Mouse (Mus musculus): ENCODE measurements at regions not wholly inside any gene's neighbourhood (a gene's known extent, or its start where the extent isn't known, plus 50 kb on each side); places are given as distances from the start of the nearest gene placed in this dataset.
A peak's percentile ranks its signal among the peaks of the same experiment; 100 is the strongest.

DNA sequence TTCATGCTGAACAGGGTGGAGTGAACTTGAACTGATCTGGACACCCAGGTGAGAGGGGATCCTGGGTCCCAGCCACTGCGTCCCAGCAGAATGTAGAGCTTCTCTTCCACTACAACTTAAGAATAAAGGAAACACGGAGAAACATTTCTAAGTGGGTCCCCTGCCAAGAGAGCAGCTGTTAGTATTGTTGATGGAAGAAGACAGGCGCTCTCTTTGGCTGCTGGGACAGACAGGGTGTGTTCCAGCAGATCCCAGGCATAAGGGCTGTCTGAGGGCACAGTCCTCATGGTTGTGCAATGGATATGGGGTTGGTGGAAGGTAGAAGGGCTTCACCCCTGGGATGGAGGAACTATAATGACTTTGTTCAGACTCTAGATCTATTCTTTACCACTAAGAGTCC, 65.5 kb upstream of the Gm11983 start:
- Histone ChIP-seq H3K4me3 (no peak overlapping the region), H3K27ac (no peak overlapping the region), H3K4me1 (replicated peaks) (peaks cover 23% of the 10 kb centered on the region), H3K27me3 (ENCODE audit: insufficient read depth, poor library complexity, severe bottlenecking) (peaks cover 6% of the 10 kb centered on the region; the same call in 1 of the 2 replicates), H3K9me3 (no peaks in the 10 kb centered on the region), H3K36me3 (no peaks in the 10 kb centered on the region)
- DNase-seq (ENCODE audit: low spot score) = no peak
- 81% methylated on average over 3 of the region's 3 CpGs for WGBS

DNA sequence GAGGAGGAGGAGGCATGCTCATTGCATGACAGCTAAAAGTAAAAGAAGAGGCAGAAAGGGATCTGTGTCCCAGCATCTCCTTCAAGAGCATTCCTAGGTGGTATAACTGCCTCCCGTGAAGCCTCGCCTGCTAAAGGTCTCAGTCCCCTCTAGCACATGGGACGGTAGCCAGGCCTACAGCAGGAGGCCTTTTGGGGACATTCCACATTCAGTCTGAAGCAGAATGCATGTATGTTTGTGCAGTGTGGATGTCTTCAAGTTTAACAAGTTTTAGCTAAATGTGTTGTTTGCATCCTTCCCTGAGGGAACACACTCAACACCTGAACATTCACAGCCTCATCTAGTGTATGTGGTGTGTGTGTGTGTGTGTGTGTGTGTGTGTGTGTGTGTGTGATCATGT, 64.8 kb upstream of the Gm11983 start:
- DNase-seq (ENCODE audit: low spot score) = no peak
- Histone ChIP-seq H3K36me3 (no peaks in the 10 kb centered on the region), H3K4me3 (no peak overlapping the region), H3K4me1 (replicated peaks) (peaks cover 23% of the 10 kb centered on the region), H3K27ac (no peak overlapping the region), H3K27me3 (ENCODE audit: insufficient read depth, poor library complexity, severe bottlenecking) (peaks cover 6% of the 10 kb centered on the region), H3K9me3 (no peaks in the 10 kb centered on the region)
- WGBS = 74% methylated on average over 3 of the region's 3 CpGs

DNA sequence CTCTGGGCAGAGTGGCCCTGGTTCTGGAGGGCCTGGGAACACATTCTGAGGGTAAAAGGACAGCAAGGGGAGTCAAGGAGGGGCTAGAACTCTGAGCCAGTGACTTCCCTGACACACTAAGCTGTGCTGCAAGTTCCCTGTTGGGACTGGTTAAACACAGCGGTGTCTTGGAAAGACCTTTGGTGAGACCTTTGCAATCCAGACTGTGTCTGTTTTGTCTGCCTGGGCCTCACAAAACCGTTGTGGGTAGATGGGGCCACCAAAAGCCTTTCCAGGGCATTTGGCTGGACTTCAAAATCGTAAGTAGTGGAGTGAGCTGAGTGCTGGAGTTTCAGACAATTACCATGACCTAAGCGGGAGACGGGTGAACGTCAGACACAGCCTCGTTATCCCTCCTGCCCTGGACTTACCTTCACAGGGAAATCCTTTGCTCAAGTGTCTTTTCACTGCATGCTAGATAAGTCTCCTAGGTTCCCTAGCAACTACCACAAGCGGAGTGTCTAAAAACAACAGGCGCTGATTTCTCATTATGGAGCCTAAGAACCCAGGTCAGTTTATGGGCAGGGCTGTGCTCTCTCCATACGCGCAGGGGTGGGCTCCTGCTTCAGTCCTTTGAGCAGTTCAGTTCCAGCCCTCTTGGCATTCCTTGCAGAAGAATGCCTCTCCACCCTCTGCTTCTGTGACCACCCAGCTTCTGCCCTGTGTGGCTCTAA, 63.5 kb upstream of the Gm11983 start:
- no peaks in the 10 kb centered on the region for H3K36me3 ChIP-seq
- peaks cover 23% of the 10 kb centered on the region for H3K4me1 ChIP-seq (replicated peaks)
- no peak overlapping the region for H3K4me3 ChIP-seq
- peak overlapping the region; percentile 66 for H3K27ac ChIP-seq
- H3K27me3 ChIP-seq (ENCODE audit: insufficient read depth, poor library complexity, severe bottlenecking) = peaks cover 6% of the 10 kb centered on the region
- DNase-seq (ENCODE audit: low spot score) = no peak
- H3K9me3 ChIP-seq = no peaks in the 10 kb centered on the region
- 51% methylated on average over 11 of the region's 11 CpGs for WGBS

DNA sequence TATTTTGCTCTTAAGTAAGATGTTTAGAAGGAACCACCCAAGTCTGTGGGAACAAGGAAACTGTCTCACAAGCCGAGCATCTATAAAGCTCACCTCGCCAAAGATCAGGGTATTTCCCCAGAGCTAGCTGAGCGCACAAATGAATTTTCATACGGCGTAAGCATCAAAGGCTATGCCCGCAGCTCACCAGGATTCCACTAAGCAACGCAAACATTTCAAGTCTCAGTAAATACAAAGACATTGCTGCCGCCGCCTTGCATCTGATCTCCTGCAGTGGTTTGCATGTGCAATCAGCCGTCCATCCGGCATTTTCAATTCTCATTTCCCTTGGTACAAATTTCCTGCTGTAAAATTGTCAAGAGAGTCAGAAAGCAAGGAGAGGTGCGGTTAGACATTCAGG, 62.9 kb upstream of the Gm11983 start:
- 42% methylated on average over 12 of the region's 12 CpGs for WGBS
- no peaks in the 10 kb centered on the region for H3K9me3 ChIP-seq
- H3K27me3 ChIP-seq (ENCODE audit: insufficient read depth, poor library complexity, severe bottlenecking) = peaks cover 6% of the 10 kb centered on the region
- H3K4me3 ChIP-seq = no peak overlapping the region
- DNase-seq (ENCODE audit: low spot score) = no peak
- H3K36me3 ChIP-seq = no peaks in the 10 kb centered on the region
- peaks cover 21% of the 10 kb centered on the region for H3K4me1 ChIP-seq (replicated peaks)
- H3K27ac ChIP-seq = peak overlapping the region; percentile 66

DNA sequence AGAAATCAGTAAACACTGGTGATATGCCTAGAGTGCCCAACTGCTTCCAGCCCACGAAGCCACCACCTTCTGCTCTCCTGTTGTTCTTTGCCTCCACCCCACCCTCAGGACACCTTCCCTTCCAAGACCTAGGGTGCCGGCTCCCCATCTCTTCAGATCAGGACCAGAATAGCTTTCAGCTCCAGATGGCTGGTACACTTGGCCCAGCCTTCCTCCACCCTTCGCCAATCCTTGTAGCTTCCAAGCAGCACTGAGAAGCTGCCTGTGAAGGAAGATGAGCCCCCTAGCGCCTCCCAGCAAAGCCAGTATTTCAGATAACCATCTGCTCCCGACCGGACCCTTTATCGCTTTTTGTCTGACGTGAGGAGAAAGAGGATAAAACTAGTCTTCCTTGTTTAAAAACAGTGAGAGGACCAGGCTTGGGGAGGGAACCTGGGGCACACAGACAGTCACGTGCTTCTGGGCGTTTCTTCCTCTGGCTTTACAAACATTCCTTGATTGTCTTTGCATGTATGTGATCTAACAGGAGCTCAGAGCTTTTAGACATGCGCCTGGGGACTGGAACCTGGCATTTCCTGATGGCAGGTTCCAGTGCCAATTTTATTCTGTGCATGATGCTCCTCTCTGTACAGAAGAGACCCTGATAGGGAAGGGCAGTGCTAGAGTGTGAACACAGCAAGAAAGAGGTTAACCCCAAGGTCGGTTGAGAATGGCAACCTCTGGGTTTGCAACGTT, 62.0 kb upstream of the Gm11983 start:
- no peaks in the 10 kb centered on the region for H3K9me3 ChIP-seq
- H3K27me3 ChIP-seq (ENCODE audit: insufficient read depth, poor library complexity, severe bottlenecking) = peaks cover 6% of the 10 kb centered on the region
- H3K36me3 ChIP-seq = no peaks in the 10 kb centered on the region
- 79% methylated on average over 13 of the region's 13 CpGs for WGBS
- H3K4me1 ChIP-seq (replicated peaks) = peaks cover 30% of the 10 kb centered on the region
- no peak for DNase-seq (ENCODE audit: low spot score)
- H3K27ac ChIP-seq = no peak overlapping the region
- H3K4me3 ChIP-seq = no peak overlapping the region

DNA sequence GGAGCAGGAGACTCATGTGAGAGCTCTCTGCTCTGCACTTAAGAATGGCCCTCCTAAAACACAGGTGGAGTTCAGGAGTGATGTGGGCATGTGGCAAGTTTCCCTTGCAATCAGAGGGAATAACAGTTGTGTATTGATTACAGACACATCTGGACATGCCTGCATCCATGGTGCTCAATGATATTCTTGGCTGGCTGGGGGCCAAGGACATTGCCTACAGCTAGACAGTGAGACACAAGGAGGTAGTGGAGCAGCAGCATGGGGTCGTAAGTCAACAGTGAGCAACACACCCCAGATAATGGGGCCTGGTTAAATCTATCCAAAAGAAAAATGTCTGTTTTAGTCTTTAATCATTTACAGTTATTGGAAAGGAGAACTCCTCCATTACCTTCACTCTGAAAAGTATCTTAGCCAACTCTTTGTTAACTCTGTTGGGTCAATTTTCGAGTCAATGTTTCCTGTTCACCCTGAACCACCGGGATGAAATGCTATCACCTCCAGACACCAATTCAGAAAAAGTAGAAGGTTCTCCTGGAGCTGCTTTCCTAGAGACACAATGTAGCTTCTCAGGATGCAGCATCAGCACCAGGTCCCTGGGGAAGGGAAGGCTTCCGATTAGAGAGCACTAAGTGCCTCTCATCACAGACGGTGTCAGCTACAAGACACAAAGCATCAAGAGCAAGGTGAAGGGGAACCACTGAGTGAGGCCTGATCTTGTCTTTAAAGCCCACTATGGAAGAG, 61.1 kb upstream of the Gm11983 start:
- Histone ChIP-seq H3K36me3 (no peaks in the 10 kb centered on the region), H3K9me3 (no peaks in the 10 kb centered on the region), H3K27ac (no peak overlapping the region), H3K27me3 (ENCODE audit: insufficient read depth, poor library complexity, severe bottlenecking) (peaks cover 6% of the 10 kb centered on the region), H3K4me1 (replicated peaks) (peaks cover 30% of the 10 kb centered on the region), H3K4me3 (no peak overlapping the region)
- DNase-seq (ENCODE audit: low spot score) = no peak
- WGBS = 87% methylated on average over 5 of the region's 5 CpGs

DNA sequence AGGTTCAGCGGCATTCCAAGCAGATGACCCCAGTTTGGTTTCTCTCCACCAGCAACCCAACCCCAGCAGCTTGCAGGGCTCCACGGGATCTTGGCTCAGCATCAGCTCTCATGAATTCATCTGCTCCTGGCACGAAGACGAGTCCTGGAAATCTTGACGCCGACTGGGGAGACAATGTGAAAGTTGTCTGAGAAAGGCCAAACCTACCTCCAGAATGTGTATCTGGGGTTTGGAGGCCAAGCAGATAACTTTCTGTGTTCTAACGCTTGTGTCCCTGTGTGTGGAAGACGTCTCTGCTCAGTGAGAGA, 58.3 kb upstream of the Gm11983 start:
- no peaks in the 10 kb centered on the region for H3K9me3 ChIP-seq
- no peak overlapping the region for H3K4me3 ChIP-seq
- 62% methylated on average over 8 of the region's 8 CpGs for WGBS
- H3K4me1 ChIP-seq (replicated peaks) = peaks cover 23% of the 10 kb centered on the region
- H3K36me3 ChIP-seq = no peaks in the 10 kb centered on the region
- H3K27ac ChIP-seq = 0 out of 2 replicates have a peak overlapping the region, but pooled peaks have one; percentile 8
- DNase-seq (ENCODE audit: low spot score) = no peak
- H3K27me3 ChIP-seq (ENCODE audit: insufficient read depth, poor library complexity, severe bottlenecking) = peaks cover 3% of the 10 kb centered on the region; the same call in 1 of the 2 replicates

DNA sequence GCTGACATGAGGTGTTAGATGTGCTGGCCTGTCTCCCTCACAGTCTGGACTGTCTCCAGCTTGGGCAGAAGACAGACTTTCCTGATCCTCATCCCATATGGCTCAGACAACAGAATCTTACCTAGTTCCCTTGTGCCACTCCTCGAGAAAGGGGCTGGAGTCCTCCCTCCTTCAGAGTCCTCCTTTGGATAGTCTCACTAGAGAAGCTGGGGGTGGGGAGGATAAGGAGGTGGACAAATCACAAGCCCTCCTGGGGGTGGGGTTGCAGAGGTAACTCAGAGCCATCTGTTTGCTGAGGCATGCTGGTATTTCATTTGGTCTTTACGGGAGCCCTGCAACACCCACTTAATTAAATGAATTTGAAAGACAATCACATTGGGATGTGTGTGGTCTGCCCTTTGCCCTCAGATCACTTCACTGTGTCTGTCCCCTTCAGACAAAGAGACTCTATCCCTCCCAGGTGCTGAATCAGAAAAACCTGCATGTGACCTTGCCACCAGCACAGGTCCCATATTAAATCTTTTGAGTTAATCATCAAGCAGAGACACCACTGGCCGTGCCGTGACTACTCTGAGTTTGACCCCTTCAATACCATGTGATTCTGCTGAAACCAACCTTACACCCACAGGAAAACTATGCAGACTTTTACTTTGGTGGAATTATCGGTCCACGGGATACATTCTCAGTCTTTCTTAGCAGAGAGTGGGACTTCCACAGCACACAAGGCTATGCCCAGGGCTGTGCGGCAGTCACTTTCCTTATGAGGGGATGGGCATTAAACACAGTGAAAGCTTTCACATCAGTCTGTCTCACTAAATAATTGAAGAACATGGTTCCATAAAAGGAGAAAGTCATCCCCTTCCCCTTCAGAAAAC, 57.7 kb upstream of the Gm11983 start:
- no peak for DNase-seq (ENCODE audit: low spot score)
- WGBS = 31% methylated on average over 7 of the region's 7 CpGs
- H3K27ac ChIP-seq = peak overlapping the region; percentile 70

DNA sequence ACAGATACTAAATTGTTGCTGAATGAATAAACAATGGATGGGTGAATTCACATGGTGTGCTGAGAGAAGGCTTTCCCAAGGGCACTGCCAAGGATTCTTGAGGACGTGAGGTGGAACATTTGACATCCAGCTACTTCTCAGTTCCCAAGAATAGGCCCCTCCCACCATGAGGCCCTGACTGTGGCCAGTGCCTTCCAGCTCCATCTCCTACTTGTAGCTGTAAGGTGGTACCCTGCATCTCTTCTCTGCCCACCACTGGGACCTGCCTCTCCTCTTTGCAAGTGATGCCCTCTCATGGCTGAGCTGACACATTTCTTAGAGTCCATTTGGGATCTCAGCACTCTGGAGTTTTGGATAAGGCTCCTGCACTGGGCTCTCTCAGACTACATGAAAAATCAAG, 56.3 kb upstream of the Gm11983 start:
- 79% methylated on average over 1 of the region's 1 CpGs for WGBS
- H3K9me3 ChIP-seq = no peaks in the 10 kb centered on the region
- no peak for DNase-seq (ENCODE audit: low spot score)
- H3K4me1 ChIP-seq (replicated peaks) = peaks cover 9% of the 10 kb centered on the region
- H3K36me3 ChIP-seq = no peaks in the 10 kb centered on the region
- H3K27me3 ChIP-seq (ENCODE audit: insufficient read depth, poor library complexity, severe bottlenecking) = no peaks in the 10 kb centered on the region; the same call in 1 of the 2 replicates
- no peak overlapping the region for H3K4me3 ChIP-seq
- no peak overlapping the region for H3K27ac ChIP-seq

More for the DNA sequence above, 57.7 kb upstream of the Gm11983 start:
- peaks cover 3% of the 10 kb centered on the region; the same call in 1 of the 2 replicates for H3K27me3 ChIP-seq (ENCODE audit: insufficient read depth, poor library complexity, severe bottlenecking)
- H3K9me3 ChIP-seq = no peaks in the 10 kb centered on the region
- no peaks in the 10 kb centered on the region for H3K36me3 ChIP-seq
- H3K4me3 ChIP-seq = no peak overlapping the region
- H3K4me1 ChIP-seq (replicated peaks) = peaks cover 18% of the 10 kb centered on the region

DNA sequence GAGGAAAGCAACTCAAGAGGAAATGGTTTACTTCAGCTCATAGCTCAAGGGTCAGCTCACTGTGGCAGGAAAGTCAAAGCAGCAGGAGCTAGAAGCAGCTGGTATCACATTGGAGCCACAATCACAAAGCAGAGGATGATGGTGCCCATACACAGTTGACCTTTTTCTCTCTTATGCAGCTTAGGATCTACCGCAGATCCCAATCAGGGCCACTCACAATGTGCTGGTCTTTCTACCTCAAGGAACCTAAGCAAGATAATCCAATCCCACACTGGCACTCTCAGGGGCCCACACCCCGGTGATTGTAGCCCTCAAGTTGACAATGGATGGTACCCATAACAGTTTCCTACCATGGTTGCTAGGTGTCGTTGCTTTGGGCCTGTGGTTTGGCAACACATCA, 55.6 kb upstream of the Gm11983 start:
- Histone ChIP-seq H3K4me1 (replicated peaks) (peaks cover 9% of the 10 kb centered on the region), H3K27me3 (ENCODE audit: insufficient read depth, poor library complexity, severe bottlenecking) (no peaks in the 10 kb centered on the region; the same call in 1 of the 2 replicates), H3K4me3 (no peak overlapping the region), H3K9me3 (no peaks in the 10 kb centered on the region), H3K27ac (no peak overlapping the region), H3K36me3 (no peaks in the 10 kb centered on the region)
- DNase-seq (ENCODE audit: low spot score) = no peak
- 95% methylated on average over 3 of the region's 3 CpGs for WGBS

DNA sequence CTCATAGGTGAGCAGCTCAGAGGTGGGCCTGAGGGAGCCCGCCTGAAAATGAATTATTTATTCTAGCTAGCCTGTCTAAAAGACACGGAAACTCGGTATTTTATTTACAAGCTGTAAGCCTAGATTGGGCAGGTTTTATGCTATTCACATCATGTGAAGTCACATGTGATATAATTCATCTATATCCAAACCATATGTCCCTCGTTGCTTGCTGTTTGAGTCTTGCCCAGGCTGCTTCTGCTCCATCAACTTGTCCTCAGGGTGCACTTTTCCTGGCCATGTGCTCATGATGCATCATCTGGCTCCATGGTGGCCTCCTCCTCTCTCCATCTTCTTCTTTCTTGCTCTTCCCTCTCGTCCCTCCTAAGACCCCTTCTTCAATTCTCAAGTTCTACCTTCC, 53.0 kb upstream of the Gm11983 start:
- Histone ChIP-seq H3K4me3 (no peak overlapping the region), H3K27ac (no peak overlapping the region), H3K27me3 (ENCODE audit: insufficient read depth, poor library complexity, severe bottlenecking) (no peaks in the 10 kb centered on the region), H3K4me1 (replicated peaks) (peaks cover 9% of the 10 kb centered on the region), H3K9me3 (no peaks in the 10 kb centered on the region), H3K36me3 (no peaks in the 10 kb centered on the region)
- 82% methylated on average over 5 of the region's 5 CpGs for whole genome bisulfite sequencing
- DNase-seq (ENCODE audit: low spot score) = no peak

DNA sequence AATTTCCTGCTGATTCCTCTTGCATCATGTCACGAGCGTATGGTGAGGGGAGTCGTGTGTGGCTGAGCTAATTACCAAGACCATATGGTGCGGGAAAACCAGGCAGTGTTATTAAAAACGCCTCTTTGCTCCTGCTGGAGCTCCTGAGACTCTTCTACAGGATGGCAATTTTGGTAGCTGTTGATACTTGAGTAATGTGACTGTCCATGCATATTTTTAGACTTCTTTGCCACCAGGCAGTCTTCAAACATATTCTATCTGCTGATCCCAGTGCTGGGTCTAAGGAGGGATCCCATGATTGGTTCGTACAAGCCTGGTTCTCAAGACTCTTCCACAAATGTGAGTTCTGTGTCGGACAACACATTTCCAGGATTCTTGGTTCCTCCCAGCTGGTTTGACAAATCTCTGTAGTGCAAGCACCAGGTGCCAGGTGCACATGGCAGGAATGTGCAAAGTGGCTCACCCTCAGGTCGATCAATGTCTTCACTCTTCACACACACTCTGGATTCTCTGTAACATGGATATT, 52.3 kb upstream of the Gm11983 start:
- Histone ChIP-seq H3K36me3 (no peaks in the 10 kb centered on the region), H3K9me3 (no peaks in the 10 kb centered on the region), H3K4me3 (no peak overlapping the region), H3K27me3 (ENCODE audit: insufficient read depth, poor library complexity, severe bottlenecking) (no peaks in the 10 kb centered on the region), H3K27ac (no peak overlapping the region), H3K4me1 (replicated peaks) (peaks cover 2% of the 10 kb centered on the region)
- WGBS = 70% methylated on average over 8 of the region's 8 CpGs
- DNase-seq (ENCODE audit: low spot score) = no peak

Data from hindbrain, embryonic 10.5 days (tissue).